9 mouse cellular contexts compared by ENCODE assay signal in the genomic region with DNA sequence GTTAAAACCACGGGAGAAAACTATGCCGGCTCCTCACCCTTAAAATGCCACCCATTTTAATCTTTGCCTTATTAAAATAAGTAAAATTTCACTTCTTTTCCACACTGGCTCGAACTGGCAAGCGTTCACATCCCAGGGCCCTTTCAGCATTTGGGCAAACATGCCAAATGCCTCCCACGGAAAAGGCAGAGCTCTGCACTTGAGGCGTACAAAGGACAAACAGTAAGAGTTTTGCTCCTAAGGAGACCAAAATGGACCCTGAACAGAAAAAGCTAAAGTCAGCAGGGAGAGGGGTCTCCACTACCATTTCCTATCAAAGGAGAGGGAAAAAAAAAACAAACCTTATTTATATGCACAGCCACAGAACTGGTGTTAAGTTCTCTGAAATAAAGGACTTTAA.
DNase-seq lines count a peak whose midpoint lies in the region; ATAC-seq and TF ChIP-seq lines count a peak whose summit lies in the region.
"Had no signal": no experiment of that assay in that cellular context is flagged by ENCODE, and none has a peak within 500 bp of the region (broad histone marks: within the 10 kb centered on the region; RNA-seq: fewer than 3 reads in every experiment).

No protein-coding gene starts in this region.

- no peak overlapping the region for H3K9ac ChIP-seq in lung, embryonic 14.5 days
- no peak overlapping the region for H3K9ac ChIP-seq in forebrain, embryonic 11.5 days (ENCODE audit: low read length)
- H3K9ac ChIP-seq in limb, embryonic 13.5 days: no peak overlapping the region
- H3K9ac ChIP-seq in stomach, embryonic 15.5 days: no peak overlapping the region

- H3K27ac ChIP-seq in lung, embryonic 14.5 days (ENCODE audit: low read depth): peak overlapping the region; percentile 38; the same call in 1 of the 2 replicates
- 0 out of 2 replicates have a peak overlapping the region, but pooled peaks have one; percentile 6 for H3K27ac ChIP-seq in forebrain, embryonic 11.5 days (ENCODE audit: low read depth, low read length)
- peak overlapping the region; percentile 58; the same call in 1 of the 2 replicates for H3K27ac ChIP-seq in limb, embryonic 13.5 days
- H3K27ac ChIP-seq in stomach, embryonic 15.5 days: no peak overlapping the region

- 44% methylated on average over 6 of the region's 6 CpGs for WGBS in lung, embryonic 14.5 days
- 77% methylated on average over 6 of the region's 6 CpGs for WGBS in forebrain, embryonic 11.5 days
- WGBS in limb, embryonic 13.5 days: 53% methylated on average over 6 of the region's 6 CpGs
- WGBS in stomach, embryonic 15.5 days: 24% methylated on average over 6 of the region's 6 CpGs

- TF ChIP-seq CTCF in lung, embryonic 14.5 days (IDR thresholded peaks at IDR 0.05; ENCODE audit: low read depth): no peak

- no peak overlapping the region for H3K4me3 ChIP-seq in lung, embryonic 14.5 days (ENCODE audit: low read depth, low read length)
- H3K4me3 ChIP-seq in forebrain, embryonic 11.5 days (ENCODE audit: low read depth, low read length): no peak overlapping the region
- H3K4me3 ChIP-seq in limb, embryonic 13.5 days: no peak overlapping the region
- H3K4me3 ChIP-seq in stomach, embryonic 15.5 days (replicated peaks): no peak overlapping the region
- H3K4me3 ChIP-seq: megakaryocyte, embryonic 14.5 days had no signal

- peaks cover 4% of the 10 kb centered on the region; the same call in 1 of the 2 replicates for H3K9me3 ChIP-seq in lung, embryonic 14.5 days (ENCODE audit: low read depth, low read length)
- no peaks in the 10 kb centered on the region; the same call in 1 of the 2 replicates for H3K9me3 ChIP-seq in forebrain, embryonic 11.5 days (ENCODE audit: control insufficient read depth, low read length)
- H3K9me3 ChIP-seq in limb, embryonic 13.5 days: no peaks in the 10 kb centered on the region
- no peaks in the 10 kb centered on the region for H3K9me3 ChIP-seq in stomach, embryonic 15.5 days

- ATAC-seq in lung, embryonic 14.5 days (ENCODE audit: insufficient read depth): no peak
- no peak for ATAC-seq in forebrain, embryonic 11.5 days (replicated peaks; ENCODE audit: low FRiP score)
- no peak for ATAC-seq in limb, embryonic 13.5 days (ENCODE audit: low FRiP score, low read depth)
- ATAC-seq in stomach, embryonic 15.5 days (ENCODE audit: insufficient read depth, low FRiP score, low read depth): no peak

- H3K36me3 ChIP-seq in lung, embryonic 14.5 days (ENCODE audit: insufficient read depth): no peaks in the 10 kb centered on the region
- H3K36me3 ChIP-seq in forebrain, embryonic 11.5 days (ENCODE audit: control insufficient read depth, insufficient read depth, low read length): peaks cover 7% of the 10 kb centered on the region; the same call in 1 of the 2 replicates
- peaks cover 20% of the 10 kb centered on the region for H3K36me3 ChIP-seq in limb, embryonic 13.5 days
- no peaks in the 10 kb centered on the region for H3K36me3 ChIP-seq in stomach, embryonic 15.5 days

- H3K27me3 ChIP-seq in lung, embryonic 14.5 days (ENCODE audit: insufficient read depth, low read length): no peaks in the 10 kb centered on the region
- no peaks in the 10 kb centered on the region for H3K27me3 ChIP-seq in forebrain, embryonic 11.5 days (ENCODE audit: control insufficient read depth, insufficient read depth, low read length)
- H3K27me3 ChIP-seq in limb, embryonic 13.5 days: no peaks in the 10 kb centered on the region
- H3K27me3 ChIP-seq in stomach, embryonic 15.5 days (replicated peaks): no peaks in the 10 kb centered on the region
- H3K27me3 ChIP-seq: megakaryocyte, embryonic 14.5 days had no signal

- intact Hi-C loops in left cerebral cortex, postnatal 10 days (cut with DNase I): loop anchor here (10.0 kb wide), 1 partner anchor 109 kb away; the partner anchor contains the start of gene C530008M17Rik

- peak overlapping the region; percentile 36 for H3K4me2 ChIP-seq in lung, embryonic 14.5 days
- no peak overlapping the region for H3K4me2 ChIP-seq in forebrain, embryonic 11.5 days (ENCODE audit: low read depth, low read length, severe bottlenecking)
- H3K4me2 ChIP-seq in limb, embryonic 13.5 days (replicated peaks): peak overlapping the region; percentile 30; the same call in 1 of the 2 replicates
- H3K4me2 ChIP-seq in stomach, embryonic 15.5 days: peak overlapping the region; percentile 34

- 0 out of 2 replicates have a peak, but pooled peaks cover 13% of the 10 kb centered on the region for H3K4me1 ChIP-seq in lung, embryonic 14.5 days (ENCODE audit: insufficient read depth)
- H3K4me1 ChIP-seq in forebrain, embryonic 11.5 days (replicated peaks; ENCODE audit: control insufficient read depth, insufficient read depth, low read length): 0 out of 2 replicates have a peak, but pooled peaks cover 3% of the 10 kb centered on the region
- peaks cover 30% of the 10 kb centered on the region for H3K4me1 ChIP-seq in limb, embryonic 13.5 days
- peaks cover 12% of the 10 kb centered on the region; the same call in 1 of the 2 replicates for H3K4me1 ChIP-seq in stomach, embryonic 15.5 days

- peak; percentile 33 for DNase-seq in lung, embryonic 14.5 days
- no peak for DNase-seq in lung, adult 18-20 months
- DNase-seq in forebrain, embryonic 11.5 days (ENCODE audit: low spot score): no peak
- DNase-seq in right cerebral cortex, adult 18-20 months: no peak
- no peak for DNase-seq in embryo, embryonic 10.5 days (ENCODE audit: low spot score)
- DNase-seq in left cerebral cortex, postnatal 10 days (ENCODE audit: extremely low spot score in 1 of 2, low spot score in 2 of 2): no peak
